Mouse (Mus musculus) embryonic fibroblast, embryonic 13.5 days (primary cell): Measurements from ENCODE around the gene Il1rapl1.

Experiments used
- CTCF ChIP-seq: IDR thresholded peaks from 2 replicates; pipeline ENCODE4 v1.5.1; 2011; ENCODE audit warnings: mild to moderate bottlenecking, control low read depth, low read length, moderate library complexity, borderline replicate concordance; ENCODE audit not compliant: insufficient read depth
- POLR2A ChIP-seq: IDR thresholded peaks from 2 replicates; pipeline ENCODE4 v1.6.1; 2011; ENCODE audit warnings: low read depth, mild to moderate bottlenecking, control low read depth, low read length, moderate library complexity

DNA sequence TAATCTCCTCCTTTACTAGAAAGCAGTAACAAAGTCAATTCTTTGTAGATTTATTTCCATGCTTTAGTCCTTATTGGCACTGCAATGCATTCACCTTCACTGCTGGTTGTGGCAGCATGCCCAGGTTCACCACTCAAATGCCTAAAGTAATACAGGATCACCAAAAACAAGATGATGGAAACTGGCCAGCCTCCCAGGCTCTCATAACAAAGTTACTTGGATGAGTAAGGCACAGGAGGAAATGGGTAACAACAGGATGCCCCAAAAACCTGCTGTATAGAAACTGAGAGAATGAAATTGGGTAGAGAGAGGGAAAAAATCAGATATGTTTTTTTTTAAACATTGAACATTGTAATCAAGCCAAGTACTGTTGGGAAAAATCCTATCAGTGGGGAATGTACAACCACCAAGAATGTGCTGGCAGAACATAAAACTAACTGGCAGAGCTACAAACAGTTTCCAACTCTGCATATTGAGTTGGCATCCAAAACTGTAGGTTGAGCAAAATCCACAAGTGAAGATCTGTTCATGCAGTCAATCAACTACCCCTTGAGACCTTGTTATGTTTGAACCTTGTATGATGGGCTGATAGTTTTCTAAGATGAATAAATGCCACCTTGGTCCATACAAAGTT, 21.4 kb downstream of the Il1rapl1 start:
- TF ChIP-seq CTCF (no peak), POLR2A (no peak)
